In the genomic region with DNA sequence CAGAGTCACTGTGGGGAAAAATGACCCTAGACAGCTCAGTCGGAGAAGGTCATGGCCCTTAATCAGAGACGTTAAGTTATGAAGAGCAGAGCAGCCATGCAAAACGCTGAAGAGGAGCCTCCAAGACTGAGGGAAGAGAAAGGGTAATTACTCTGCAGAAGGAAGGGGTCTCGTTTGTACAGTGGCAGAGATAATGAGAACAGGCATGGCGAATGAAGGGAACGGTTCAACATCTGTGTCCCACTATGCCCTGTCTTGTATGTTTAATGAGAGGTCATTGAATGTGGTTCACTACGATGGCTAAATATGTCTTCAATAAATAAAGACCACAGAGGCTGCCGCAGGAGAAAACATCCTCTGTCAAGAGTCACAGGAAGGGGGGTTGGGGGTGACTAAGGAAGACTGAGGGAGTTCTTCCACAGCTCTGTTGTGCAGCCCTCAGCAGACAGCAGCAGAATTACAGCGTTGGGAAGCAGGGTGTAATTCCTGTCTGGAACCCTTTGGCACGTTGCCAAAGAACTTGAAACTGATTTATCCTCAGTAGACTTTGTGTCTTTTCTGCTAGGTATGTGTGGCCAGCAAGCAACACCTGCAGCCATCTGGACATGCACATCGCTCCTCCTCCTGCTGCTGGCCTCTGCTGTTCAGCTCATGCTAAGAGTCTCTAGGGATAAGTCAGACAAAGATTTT, we compare ENCODE assay signal across 9 mouse cellular contexts.
DNase-seq lines count a peak whose midpoint lies in the region; ATAC-seq and TF ChIP-seq lines count a peak whose summit lies in the region.
"Had no signal": no experiment of that assay in that cellular context is flagged by ENCODE, and none has a peak within 500 bp of the region (broad histone marks: within the 10 kb centered on the region; RNA-seq: fewer than 3 reads in every experiment).

No protein-coding gene starts in this region.

- H3K27me3 ChIP-seq in forebrain, embryonic 13.5 days, result no peaks in the 10 kb centered on the region
- no peaks in the 10 kb centered on the region for H3K27me3 ChIP-seq in forebrain, embryonic 11.5 days (ENCODE audit: control insufficient read depth, insufficient read depth, low read length)
- H3K27me3 ChIP-seq in hindbrain, postnatal 0 days (ENCODE audit: insufficient read depth, low read length), result no peaks in the 10 kb centered on the region
- H3K27me3 ChIP-seq in midbrain, embryonic 14.5 days (ENCODE audit: control insufficient read depth, insufficient read depth, low read length), result no peaks in the 10 kb centered on the region

- H3K9me3 ChIP-seq in forebrain, embryonic 13.5 days (replicated peaks), result no peaks in the 10 kb centered on the region
- no peaks in the 10 kb centered on the region for H3K9me3 ChIP-seq in forebrain, embryonic 11.5 days (ENCODE audit: control insufficient read depth, low read length)
- H3K9me3 ChIP-seq in hindbrain, postnatal 0 days (ENCODE audit: low read length), result no peaks in the 10 kb centered on the region
- H3K9me3 ChIP-seq in midbrain, embryonic 14.5 days (ENCODE audit: control insufficient read depth, low read length), result no peaks in the 10 kb centered on the region

- H3K4me2 ChIP-seq in forebrain, embryonic 13.5 days, result no peak overlapping the region
- no peak overlapping the region for H3K4me2 ChIP-seq in forebrain, embryonic 11.5 days (ENCODE audit: low read depth, low read length, severe bottlenecking)
- H3K4me2 ChIP-seq in hindbrain, postnatal 0 days (ENCODE audit: low read depth, low read length), result no peak overlapping the region
- no peak overlapping the region for H3K4me2 ChIP-seq in midbrain, embryonic 14.5 days (ENCODE audit: low read length)

- 0 out of 2 replicates have a peak, but pooled peaks cover 6% of the 10 kb centered on the region for H3K4me1 ChIP-seq in forebrain, embryonic 13.5 days
- no peaks in the 10 kb centered on the region for H3K4me1 ChIP-seq in forebrain, embryonic 11.5 days (replicated peaks; ENCODE audit: control insufficient read depth, insufficient read depth, low read length)
- no peaks in the 10 kb centered on the region for H3K4me1 ChIP-seq in hindbrain, postnatal 0 days (ENCODE audit: insufficient read depth, low read length)
- H3K4me1 ChIP-seq in midbrain, embryonic 14.5 days (ENCODE audit: control insufficient read depth, insufficient read depth, low read length), result 0 out of 2 replicates have a peak, but pooled peaks cover 3% of the 10 kb centered on the region

- no peaks in the 10 kb centered on the region for H3K36me3 ChIP-seq in forebrain, embryonic 13.5 days (ENCODE audit: poor library complexity, severe bottlenecking)
- H3K36me3 ChIP-seq in forebrain, embryonic 11.5 days (ENCODE audit: control insufficient read depth, insufficient read depth, low read length), result no peaks in the 10 kb centered on the region
- H3K36me3 ChIP-seq in hindbrain, postnatal 0 days (ENCODE audit: insufficient read depth, low read length), result no peaks in the 10 kb centered on the region
- no peaks in the 10 kb centered on the region for H3K36me3 ChIP-seq in midbrain, embryonic 14.5 days (ENCODE audit: control insufficient read depth, insufficient read depth, low read length)

- H3K27ac ChIP-seq in forebrain, embryonic 13.5 days, result no peak overlapping the region
- H3K27ac ChIP-seq in forebrain, embryonic 11.5 days (ENCODE audit: low read depth, low read length), result no peak overlapping the region
- no peak overlapping the region for H3K27ac ChIP-seq in hindbrain, postnatal 0 days
- H3K27ac ChIP-seq in midbrain, embryonic 14.5 days (replicated peaks; ENCODE audit: low read depth, low read length), result no peak overlapping the region

- no peak overlapping the region for H3K9ac ChIP-seq in forebrain, embryonic 13.5 days
- no peak overlapping the region for H3K9ac ChIP-seq in forebrain, embryonic 11.5 days (ENCODE audit: low read length)
- no peak overlapping the region for H3K9ac ChIP-seq in hindbrain, postnatal 0 days (replicated peaks; ENCODE audit: low read length)
- no peak overlapping the region for H3K9ac ChIP-seq in midbrain, embryonic 14.5 days (replicated peaks; ENCODE audit: low read length)

- 61% methylated on average over 11 of the region's 11 CpGs for WGBS in forebrain, embryonic 13.5 days
- WGBS in forebrain, embryonic 11.5 days, result 72% methylated on average over 11 of the region's 11 CpGs
- 42% methylated on average over 11 of the region's 11 CpGs for WGBS in hindbrain, postnatal 0 days
- 55% methylated on average over 11 of the region's 11 CpGs for WGBS in midbrain, embryonic 14.5 days

- H3K4me3 ChIP-seq in forebrain, embryonic 13.5 days, result no peak overlapping the region
- H3K4me3 ChIP-seq in forebrain, embryonic 11.5 days (ENCODE audit: low read depth, low read length), result no peak overlapping the region
- no peak overlapping the region for H3K4me3 ChIP-seq in hindbrain, postnatal 0 days (ENCODE audit: low read length)
- H3K4me3 ChIP-seq in midbrain, embryonic 14.5 days (replicated peaks; ENCODE audit: low read depth, low read length), result no peak overlapping the region

- no peak for TF ChIP-seq CTCF in hindbrain, postnatal 0 days (IDR thresholded peaks at IDR 0.05; ENCODE audit: low read depth)

- peak; percentile 50; the same call in 1 of the 2 replicates for ATAC-seq in forebrain, embryonic 13.5 days
- no peak for ATAC-seq in forebrain, embryonic 11.5 days (replicated peaks; ENCODE audit: low FRiP score)
- ATAC-seq in hindbrain, postnatal 0 days, result peak; percentile 38; the same call in 1 of the 2 replicates
- peak; percentile 43; the same call in 1 of the 2 replicates for ATAC-seq in midbrain, embryonic 14.5 days (ENCODE audit: low FRiP score, low TSS enrichment)

- DNase-seq in forebrain, embryonic 11.5 days (ENCODE audit: low spot score), result no peak
- DNase-seq in embryo, embryonic 11.5 days (ENCODE audit: low read depth, low spot score), result peak; percentile 62
- peak; percentile 60 for DNase-seq in hindbrain, postnatal 0 days (ENCODE audit: low spot score)
- DNase-seq in midbrain, embryonic 14.5 days, result peak; percentile 62
- no peak for DNase-seq in layer of hippocampus, postnatal 25 days (ENCODE audit: extremely low spot score in 1 of 2, low spot score in 1 of 2)
- DNase-seq in gastrocnemius, adult 8-10 months (ENCODE audit: low spot score in 2 of 2), result no peak
- DNase-seq in layer of hippocampus, adult 9-11 months, result no peak
- DNase-seq: right cerebral cortex, adult 18-20 months had no signal

Comparison
In these comparisons a context has a peak if more than half of its experiments do, and no peak if none do; other contexts are left out.
1. DNase-seq: peak in embryo, embryonic 11.5 days (single experiment), hindbrain, postnatal 0 days (single experiment) and midbrain, embryonic 14.5 days (single experiment); none in forebrain, embryonic 11.5 days (single experiment), layer of hippocampus, postnatal 25 days (0 of 2), gastrocnemius, adult 8-10 months (0 of 2) and layer of hippocampus, adult 9-11 months (single experiment).